Mouse (Mus musculus): ENCODE data around the gene Slc26a10. TPM values are rescaled to one million over a fixed set of nuclear protein-coding genes. Genes with fewer than 3 reads are reported as not detected.
A peak's percentile ranks its signal among the peaks of the same experiment; 100 is the strongest.

Slc26a10 gene
- polyA plus RNA-seq, 1 experiment from 2014 or later = 0.52 TPM

DNA sequence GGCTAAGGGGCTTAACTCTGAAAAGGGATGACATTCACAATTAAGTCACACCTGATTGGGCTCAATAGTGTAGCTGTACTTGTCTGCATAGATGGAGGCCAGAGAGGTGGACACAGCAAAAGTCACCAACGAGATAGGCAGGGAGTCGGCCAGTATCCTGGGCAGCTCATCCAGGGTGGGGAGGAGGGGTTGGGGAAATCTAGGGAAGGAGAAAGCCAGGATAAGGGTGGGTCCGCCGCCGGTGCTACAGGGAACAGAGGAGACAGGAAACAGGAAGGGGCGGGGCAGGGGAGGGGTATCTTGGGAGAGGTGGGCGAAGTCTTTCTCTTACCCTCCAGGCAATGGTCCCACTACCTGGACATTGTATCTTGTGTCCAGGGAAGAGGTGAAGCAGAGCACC is 3.7 kb downstream of the Slc26a10 start:
- peaks cover 58% of the 10 kb centered on the region for H3K27me3 ChIP-seq (replicated peaks; ENCODE audit: control insufficient read depth, insufficient read depth, low read length)

DNA sequence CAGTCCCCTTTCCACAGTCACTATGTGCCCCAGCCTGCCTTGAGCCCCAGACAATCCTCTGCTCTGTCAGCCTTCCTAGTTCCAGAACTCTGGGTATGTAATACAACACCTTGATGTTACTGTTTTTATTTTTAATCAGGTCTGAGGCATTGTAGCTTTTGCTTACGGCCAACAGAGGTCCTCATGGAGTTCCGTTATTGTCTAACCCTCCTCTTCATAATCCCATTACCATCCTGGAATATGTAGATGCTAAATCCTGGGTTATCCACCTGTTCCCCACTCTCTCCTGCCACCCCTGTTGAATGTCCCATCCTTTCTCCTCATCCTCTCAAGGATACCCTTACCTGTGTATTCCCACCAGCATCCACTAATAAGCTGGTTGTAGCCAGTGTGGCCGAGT is 4.2 kb downstream of the Slc26a10 start:
- WGBS = 40% methylated on average over 3 of the region's 3 CpGs
- Histone ChIP-seq H3K9me3 (ENCODE audit: control insufficient read depth) (no peaks in the 10 kb centered on the region), H3K9ac (ENCODE audit: low read depth, low read length) (no peak overlapping the region), H3K4me3 (ENCODE audit: low read depth, low read length) (no peak overlapping the region), H3K4me1 (replicated peaks; ENCODE audit: control insufficient read depth, insufficient read depth, low read length) (peaks cover 6% of the 10 kb centered on the region; the same call in 1 of the 2 replicates), H3K36me3 (ENCODE audit: control insufficient read depth, insufficient read depth) (peaks cover 11% of the 10 kb centered on the region; the same call in 1 of the 2 replicates), H3K27ac (ENCODE audit: low read depth, low read length) (no peak overlapping the region), H3K27me3 (replicated peaks; ENCODE audit: control insufficient read depth, insufficient read depth, low read length) (peaks cover 55% of the 10 kb centered on the region), H3K4me2 (replicated peaks; ENCODE audit: low read depth) (no peak overlapping the region)
- TF ChIP-seq CTCF (IDR thresholded peaks at IDR 0.05; ENCODE audit: low read depth) = no peak; the same call in 1 of the 2 replicates
- ATAC-seq = no peak

More for the DNA sequence above, 3.7 kb downstream of the Slc26a10 start:
- no peak for ATAC-seq
- WGBS = 5% methylated on average over 7 of the region's 7 CpGs
- H3K27ac ChIP-seq (ENCODE audit: low read depth, low read length) = no peak overlapping the region
- H3K4me3 ChIP-seq (ENCODE audit: low read depth, low read length) = no peak overlapping the region
- peaks cover 7% of the 10 kb centered on the region; the same call in 1 of the 2 replicates for H3K36me3 ChIP-seq (ENCODE audit: control insufficient read depth, insufficient read depth)
- no peak for TF ChIP-seq CTCF (IDR thresholded peaks at IDR 0.05; ENCODE audit: low read depth)
- no peaks in the 10 kb centered on the region for H3K9me3 ChIP-seq (ENCODE audit: control insufficient read depth)
- peaks cover 6% of the 10 kb centered on the region; the same call in 1 of the 2 replicates for H3K4me1 ChIP-seq (replicated peaks; ENCODE audit: control insufficient read depth, insufficient read depth, low read length)
- H3K4me2 ChIP-seq (replicated peaks; ENCODE audit: low read depth) = no peak overlapping the region
- no peak overlapping the region for H3K9ac ChIP-seq (ENCODE audit: low read depth, low read length)

DNA sequence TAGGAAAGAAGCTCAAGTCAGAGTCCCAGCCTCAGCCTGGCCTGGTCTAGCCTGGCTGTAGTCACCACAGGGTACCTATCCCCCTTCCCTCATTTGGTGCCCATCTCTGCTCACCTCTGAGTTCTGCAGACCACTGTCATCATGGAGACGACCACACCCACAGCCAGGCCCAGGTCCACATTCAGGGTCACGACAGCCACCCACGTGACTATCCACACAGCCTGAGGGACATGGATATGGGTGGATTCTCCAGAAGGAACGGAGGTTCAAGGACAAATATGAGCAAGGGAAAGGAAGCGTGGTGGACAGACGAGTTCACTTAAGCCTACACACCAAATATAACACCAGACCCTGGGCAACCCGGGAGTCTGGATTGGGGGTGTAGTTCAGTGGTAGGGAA is 6.3 kb downstream of the Slc26a10 start:
- no peak overlapping the region for H3K27ac ChIP-seq (ENCODE audit: low read depth, low read length)
- H3K4me2 ChIP-seq (replicated peaks; ENCODE audit: low read depth) = no peak overlapping the region
- ATAC-seq = no peak
- WGBS = 77% methylated on average over 7 of the region's 7 CpGs
- H3K27me3 ChIP-seq (replicated peaks; ENCODE audit: control insufficient read depth, insufficient read depth, low read length) = peaks cover 41% of the 10 kb centered on the region
- peaks cover 9% of the 10 kb centered on the region; the same call in 1 of the 2 replicates for H3K4me1 ChIP-seq (replicated peaks; ENCODE audit: control insufficient read depth, insufficient read depth, low read length)
- no peaks in the 10 kb centered on the region for H3K9me3 ChIP-seq (ENCODE audit: control insufficient read depth)
- H3K4me3 ChIP-seq (ENCODE audit: low read depth, low read length) = no peak overlapping the region
- H3K36me3 ChIP-seq (ENCODE audit: control insufficient read depth, insufficient read depth) = peaks cover 14% of the 10 kb centered on the region; the same call in 1 of the 2 replicates
- no peak overlapping the region for H3K9ac ChIP-seq (ENCODE audit: low read depth, low read length)
- TF ChIP-seq CTCF (IDR thresholded peaks at IDR 0.05; ENCODE audit: low read depth) = no peak

DNA sequence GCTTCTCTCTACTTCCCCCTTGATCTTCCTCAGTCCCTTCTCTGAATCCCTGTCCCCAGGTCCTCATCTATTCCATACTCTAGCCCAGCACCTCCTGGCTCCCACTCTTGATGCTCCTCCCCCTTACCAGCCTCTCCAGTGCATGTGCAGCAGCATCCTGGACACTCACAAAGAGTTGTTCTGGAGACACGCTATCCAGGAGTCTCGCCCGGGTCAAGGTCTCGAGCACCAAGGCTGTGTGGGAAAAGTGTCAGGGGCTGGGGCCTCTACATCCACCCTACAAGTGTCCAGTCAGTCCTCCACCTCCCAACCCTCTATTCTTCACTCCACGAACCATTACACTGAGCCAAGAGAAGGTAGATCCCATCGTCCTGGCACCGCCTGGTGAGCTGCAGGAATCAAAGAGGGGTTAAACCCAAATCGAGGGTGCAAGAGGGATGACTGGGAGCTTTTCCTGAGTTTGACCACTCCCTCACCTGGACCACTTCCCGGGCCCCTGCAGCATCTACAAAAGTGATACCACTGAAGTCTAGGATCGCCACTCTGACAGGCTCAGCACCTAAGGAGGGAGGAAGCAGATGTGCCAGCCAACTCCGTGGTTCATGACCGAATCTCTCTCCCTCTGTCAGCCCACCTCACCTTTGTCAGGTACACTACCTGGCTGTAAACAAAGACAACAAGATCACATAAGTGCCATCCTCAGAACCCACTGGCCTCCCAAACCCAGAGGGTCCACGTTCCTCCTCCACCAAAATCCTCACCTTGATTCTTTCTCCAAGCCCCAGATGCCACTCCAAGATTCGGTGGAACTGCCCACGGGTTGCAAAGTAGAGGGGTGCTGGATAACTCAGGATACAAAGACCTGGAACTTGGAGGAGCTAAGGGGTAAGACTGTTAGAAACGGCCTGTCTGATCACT is 7.0 kb downstream of the Slc26a10 start:
- TF ChIP-seq CTCF (IDR thresholded peaks at IDR 0.05; ENCODE audit: low read depth) = no peak
- Histone ChIP-seq H3K27ac (ENCODE audit: low read depth, low read length) (no peak overlapping the region), H3K27me3 (replicated peaks; ENCODE audit: control insufficient read depth, insufficient read depth, low read length) (peaks cover 33% of the 10 kb centered on the region), H3K9ac (ENCODE audit: low read depth, low read length) (no peak overlapping the region), H3K4me3 (ENCODE audit: low read depth, low read length) (no peak overlapping the region), H3K4me1 (replicated peaks; ENCODE audit: control insufficient read depth, insufficient read depth, low read length) (peaks cover 9% of the 10 kb centered on the region; the same call in 1 of the 2 replicates), H3K4me2 (replicated peaks; ENCODE audit: low read depth) (no peak overlapping the region), H3K36me3 (ENCODE audit: control insufficient read depth, insufficient read depth) (peaks cover 14% of the 10 kb centered on the region; the same call in 1 of the 2 replicates), H3K9me3 (ENCODE audit: control insufficient read depth) (no peaks in the 10 kb centered on the region)
- ATAC-seq = no peak
- WGBS = 80% methylated on average over 16 of the region's 16 CpGs

DNA sequence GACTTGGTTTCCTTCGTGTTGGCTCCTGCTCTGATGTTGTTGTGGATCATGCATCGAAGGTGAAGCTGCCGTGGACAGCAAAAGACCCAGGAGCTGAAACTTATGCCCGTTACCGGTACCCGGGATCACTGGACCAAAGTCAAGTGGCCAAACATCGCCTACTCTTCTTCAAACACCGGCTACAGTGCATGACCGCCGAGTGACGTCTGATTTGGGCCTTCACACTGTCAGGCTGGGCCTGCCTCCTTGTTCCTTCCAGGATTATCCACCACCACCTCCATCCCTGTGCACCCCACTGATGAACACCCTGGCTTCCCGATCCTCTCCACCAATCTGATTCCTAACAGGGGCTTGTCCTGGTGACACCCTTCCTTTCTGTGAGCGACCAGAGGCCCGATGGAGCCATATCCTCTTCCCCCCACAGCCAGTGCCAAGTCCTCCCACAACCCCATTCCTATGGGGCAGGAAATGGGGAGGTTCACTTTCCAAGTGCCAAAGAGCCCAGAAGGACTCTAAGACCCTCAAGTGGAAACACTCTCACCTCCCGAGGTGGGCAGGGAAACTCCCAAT is 8.7 kb downstream of the Slc26a10 start:
- H3K27ac ChIP-seq (ENCODE audit: low read depth, low read length) = no peak overlapping the region
- no peaks in the 10 kb centered on the region for H3K9me3 ChIP-seq (ENCODE audit: control insufficient read depth)
- H3K4me3 ChIP-seq (ENCODE audit: low read depth, low read length) = no peak overlapping the region
- WGBS = 89% methylated on average over 15 of the region's 15 CpGs
- TF ChIP-seq CTCF (IDR thresholded peaks at IDR 0.05; ENCODE audit: low read depth) = no peak
- H3K4me1 ChIP-seq (replicated peaks; ENCODE audit: control insufficient read depth, insufficient read depth, low read length) = 0 out of 2 replicates have a peak, but pooled peaks cover 3% of the 10 kb centered on the region
- no peak overlapping the region for H3K9ac ChIP-seq (ENCODE audit: low read depth, low read length)
- peaks cover 14% of the 10 kb centered on the region; the same call in 1 of the 2 replicates for H3K36me3 ChIP-seq (ENCODE audit: control insufficient read depth, insufficient read depth)
- no peak for ATAC-seq
- H3K4me2 ChIP-seq (replicated peaks; ENCODE audit: low read depth) = no peak overlapping the region
- peaks cover 20% of the 10 kb centered on the region for H3K27me3 ChIP-seq (replicated peaks; ENCODE audit: control insufficient read depth, insufficient read depth, low read length)

DNA sequence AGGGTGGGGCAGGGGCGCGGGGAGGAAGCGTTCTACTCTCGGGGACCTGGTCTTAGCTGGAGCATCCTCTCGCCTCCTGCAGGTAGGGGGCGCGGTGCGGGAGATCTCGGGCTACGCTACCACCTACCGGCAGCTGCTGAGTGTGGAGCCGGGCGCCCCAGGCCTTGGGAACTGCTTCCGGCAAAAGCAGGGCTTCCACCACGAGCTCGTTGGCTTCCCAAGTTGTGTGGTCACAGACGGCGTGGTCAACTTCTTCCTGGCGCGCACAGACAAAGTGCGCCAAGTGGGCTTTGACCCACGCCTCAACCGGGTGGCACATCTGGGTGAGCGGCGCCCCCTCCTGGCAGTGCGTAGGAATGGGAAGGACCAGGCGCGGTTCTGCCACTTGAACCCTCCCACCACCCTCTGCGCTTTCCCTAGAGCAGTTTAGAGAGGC is 9.6 kb downstream of the Slc26a10 start:
- H3K4me2 ChIP-seq (replicated peaks; ENCODE audit: low read depth) = peak overlapping the region; percentile 66
- 6% methylated on average over 29 of the region's 29 CpGs for WGBS
- H3K27ac ChIP-seq (ENCODE audit: low read depth, low read length) = no peak overlapping the region
- peak; percentile 58 for ATAC-seq
- 0 out of 2 replicates have a peak, but pooled peaks cover 3% of the 10 kb centered on the region for H3K4me1 ChIP-seq (replicated peaks; ENCODE audit: control insufficient read depth, insufficient read depth, low read length)
- no peaks in the 10 kb centered on the region for H3K9me3 ChIP-seq (ENCODE audit: control insufficient read depth)
- TF ChIP-seq CTCF (IDR thresholded peaks at IDR 0.05; ENCODE audit: low read depth) = peak; percentile 92
- H3K4me3 ChIP-seq (ENCODE audit: low read depth, low read length) = peak overlapping the region; percentile 30
- H3K9ac ChIP-seq (ENCODE audit: low read depth, low read length) = no peak overlapping the region
- H3K36me3 ChIP-seq (ENCODE audit: control insufficient read depth, insufficient read depth) = peaks cover 14% of the 10 kb centered on the region; the same call in 1 of the 2 replicates
- H3K27me3 ChIP-seq (replicated peaks; ENCODE audit: control insufficient read depth, insufficient read depth, low read length) = peaks cover 18% of the 10 kb centered on the region
